Mouse (Mus musculus): ENCODE data around the gene Hivep3.

GRCm38 (mm10) chr4:119861001-119861400 lies 127.4 kb downstream of the Hivep3 start:
- TF ChIP-seq POLR2A (IDR thresholded peaks at IDR 0.05; ENCODE audit: extremely low read depth, insufficient read depth, low read length) (no peak), CTCF (IDR thresholded peaks at IDR 0.05; ENCODE audit: low read depth, low read length) (no peak)
